Mouse (Mus musculus) G1E (cell line): ENCODE measurements around the gene Ccnd1. TPM values are rescaled to one million over a fixed set of nuclear protein-coding genes. Genes with fewer than 3 reads are reported as not detected.

Experiments
- ATAC-seq: 2 replicates; pipeline ENCODE4 v1.8.0; 2016; ENCODE audit warnings: mild to moderate bottlenecking; ENCODE audit not compliant: insufficient number of reproducible peaks, poor library complexity, low FRiP score, severe bottlenecking; ENCODE audit errors: extremely low read depth
- DNase-seq: peaks from one replicate; pipeline ENCODE4 v3.0.0; 2012; ENCODE audit warnings: low spot score
- H3K27me3 ChIP-seq: 2 replicates; pipeline ENCODE4 v1.6.1; 2012; ENCODE audit warnings: mild to moderate bottlenecking, low read length, inconsistent platforms; ENCODE audit not compliant: insufficient read depth
- H3K36me3 ChIP-seq: replicated peaks from 2 replicates; pipeline ENCODE3; 2012; ENCODE audit warnings: mild to moderate bottlenecking, inconsistent platforms
- H3K4me1 ChIP-seq: 2 replicates; pipeline ENCODE4 v1.6.1; 2012; ENCODE audit warnings: low read depth, low read length, inconsistent platforms, mixed read lengths; ENCODE audit not compliant: insufficient read depth
- H3K4me3 ChIP-seq: 2 replicates; pipeline ENCODE4 v1.5.1; 2012; ENCODE audit warnings: low read depth, mild to moderate bottlenecking, inconsistent platforms, low read length, moderate library complexity, mixed read lengths
- H3K9me3 ChIP-seq: replicated peaks from 2 replicates; pipeline ENCODE4 v1.6.1; 2012; ENCODE audit warnings: inconsistent platforms
- CTCF ChIP-seq: IDR thresholded peaks from 2 replicates; pipeline ENCODE4 v1.5.1; 2012; ENCODE audit warnings: low read depth, low read length, inconsistent platforms, mixed read lengths
- GATA1 ChIP-seq: IDR thresholded peaks from 2 replicates; pipeline ENCODE4 v1.6.1; 2012; ENCODE audit warnings: borderline replicate concordance, low read length, inconsistent platforms, mixed read lengths
- GATA2 ChIP-seq: IDR thresholded peaks from 2 replicates; pipeline ENCODE4 v1.6.1; 2012; ENCODE audit warnings: low read depth, low read length, inconsistent platforms, borderline replicate concordance
- POLR2AphosphoS5 ChIP-seq: IDR thresholded peaks from 2 replicates; pipeline ENCODE4 v1.6.1; 2012; ENCODE audit warnings: low read depth, low read length, inconsistent platforms; ENCODE audit not compliant: insufficient replicate concordance
- TAL1 ChIP-seq: conservative IDR thresholded peaks from 2 replicates; pipeline ENCODE4 v1.6.1; 2012; ENCODE audit warnings: low read depth, low read length, inconsistent platforms, mixed read lengths
- polyA plus RNA-seq: library from polyadenylated mRNA; stranded (reverse); fragments of >175 nt; gene quantifications from 2 replicates; pipeline ENCODE4 v1.2.3, GENCODE M21; 2012
- total RNA-seq, 2 experiments: library from RNA; stranded (forward) in 1 of 2; stranded (reverse) in 1 of 2; fragments of 200-1000 nt in 1 of 2; fragments of >200 nt in 1 of 2; fragmentation: Nextera tagmentation in 1 of 2; gene quantifications; 2 replicates each; pipeline ENCODE4 v1.2.3; 2014 to 2017

Gene Ccnd1
- total and polyA plus RNA-seq, 3 experiments = 0.22 TPM; not detected in 2

DNA sequence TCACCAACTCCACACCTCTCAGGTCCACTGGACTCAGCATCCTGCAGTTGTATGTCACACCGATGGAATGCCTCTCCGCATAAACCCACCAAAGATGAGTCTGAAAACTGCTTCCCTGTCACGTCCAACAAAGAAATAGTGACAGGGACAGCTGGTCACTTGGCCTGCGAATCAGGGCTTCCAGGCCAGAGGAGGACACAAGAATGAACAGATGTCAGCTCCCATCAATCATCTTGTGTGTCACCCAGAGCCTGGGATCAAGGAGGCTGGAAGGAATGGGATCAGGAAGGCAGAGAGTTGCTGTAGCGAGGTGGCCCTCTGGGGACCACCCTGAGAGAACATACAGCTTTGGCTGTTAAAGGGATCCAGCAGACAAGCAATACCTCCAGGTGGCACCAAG is 4.8 kb downstream of the Ccnd1 start:
- TF ChIP-seq CTCF = no peak
- no peak for TF ChIP-seq POLR2AphosphoS5
- TF ChIP-seq GATA1 = no peak
- TF ChIP-seq TAL1 = no peak
- no peak for TF ChIP-seq GATA2
- no peaks in the 10 kb centered on the region for H3K9me3 ChIP-seq
- peaks cover 10% of the 10 kb centered on the region for H3K4me1 ChIP-seq
- peaks cover 64% of the 10 kb centered on the region for H3K27me3 ChIP-seq
- DNase-seq (no peak), ATAC-seq (no peak)
- peaks cover 7% of the 10 kb centered on the region for H3K36me3 ChIP-seq
- no peak overlapping the region for H3K4me3 ChIP-seq

DNA sequence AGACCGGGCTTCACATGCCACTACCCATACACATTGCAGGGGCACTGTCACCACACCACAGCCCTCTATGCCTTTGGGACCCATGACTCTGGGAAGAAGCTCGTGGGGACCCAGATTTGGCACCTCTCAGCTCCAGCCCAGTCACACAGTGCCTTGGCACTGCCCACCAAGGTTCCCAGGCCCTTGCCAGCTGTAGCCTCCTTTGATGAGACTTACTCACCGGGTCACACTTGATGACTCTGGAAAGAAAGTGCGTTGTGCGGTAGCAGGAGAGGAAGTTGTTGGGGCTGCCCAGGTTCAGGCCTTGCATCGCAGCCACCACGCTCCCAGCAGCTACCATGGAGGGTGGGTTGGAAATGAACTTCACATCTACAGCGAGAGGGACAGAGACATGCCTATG is 5.9 kb downstream of the Ccnd1 start:
- H3K36me3 ChIP-seq = peaks cover 18% of the 10 kb centered on the region
- no peak for TF ChIP-seq GATA1
- TF ChIP-seq TAL1 = no peak
- no peak for TF ChIP-seq CTCF
- TF ChIP-seq GATA2 = no peak
- no peak for TF ChIP-seq POLR2AphosphoS5
- H3K4me1 ChIP-seq = peaks cover 10% of the 10 kb centered on the region
- H3K9me3 ChIP-seq = no peaks in the 10 kb centered on the region
- DNase-seq (no peak), ATAC-seq (no peak)
- H3K4me3 ChIP-seq = no peak overlapping the region
- peaks cover 53% of the 10 kb centered on the region for H3K27me3 ChIP-seq

DNA sequence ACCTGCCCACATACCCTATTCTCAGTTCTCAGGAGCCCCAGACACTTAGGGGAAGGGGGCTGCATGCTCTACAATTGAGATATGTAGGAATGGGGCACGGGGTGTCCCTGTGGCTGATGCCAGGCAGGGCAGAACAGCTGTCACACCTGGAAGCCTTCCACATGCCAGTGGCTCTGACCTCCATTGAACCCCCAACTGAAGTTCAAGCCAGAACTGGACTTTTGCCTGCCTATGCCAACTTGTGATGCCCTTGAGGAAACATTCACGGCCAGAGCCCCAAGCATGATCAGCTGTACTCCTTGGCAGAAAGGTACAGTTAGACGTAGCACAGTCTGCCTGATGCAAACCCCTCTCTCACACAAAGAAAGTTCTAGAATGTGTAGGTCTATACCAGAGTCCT is 6.4 kb downstream of the Ccnd1 start:
- H3K36me3 ChIP-seq = peaks cover 22% of the 10 kb centered on the region
- no peak for ATAC-seq
- no peak for DNase-seq
- peaks cover 49% of the 10 kb centered on the region for H3K27me3 ChIP-seq
- no peaks in the 10 kb centered on the region for H3K9me3 ChIP-seq
- peaks cover 10% of the 10 kb centered on the region for H3K4me1 ChIP-seq
- TF ChIP-seq GATA1 (no peak), CTCF (no peak), GATA2 (no peak), POLR2AphosphoS5 (no peak), TAL1 (no peak)
- no peak overlapping the region for H3K4me3 ChIP-seq

DNA sequence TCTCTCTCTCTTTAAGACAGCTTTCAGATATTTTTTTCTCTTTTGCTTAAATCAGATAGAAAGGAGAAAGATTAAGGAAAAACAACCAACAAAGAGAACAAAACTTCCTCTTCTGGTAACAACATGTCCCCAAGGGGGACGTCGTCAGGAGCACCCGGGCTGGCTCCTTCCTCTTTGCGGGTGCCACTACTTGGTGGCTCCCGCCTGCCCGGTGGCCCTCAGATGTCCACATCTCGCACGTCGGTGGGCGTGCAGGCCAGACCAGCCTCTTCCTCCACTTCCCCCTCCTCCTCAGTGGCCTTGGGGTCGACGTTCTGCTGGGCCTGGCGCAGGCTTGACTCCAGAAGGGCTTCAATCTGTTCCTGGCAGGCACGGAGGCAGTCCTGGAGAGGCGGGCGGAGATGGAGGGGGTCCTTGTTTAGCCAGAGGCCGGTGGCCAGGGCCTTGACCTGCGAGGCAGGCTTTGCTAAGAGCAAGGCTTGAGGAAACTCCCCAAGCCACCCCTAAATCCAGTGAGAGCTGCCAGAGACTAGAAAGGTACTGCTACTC is 7.3 kb downstream of the Ccnd1 start:
- ATAC-seq (no peak), DNase-seq (no peak)
- peaks cover 31% of the 10 kb centered on the region for H3K36me3 ChIP-seq
- TF ChIP-seq GATA1 (no peak), CTCF (no peak), POLR2AphosphoS5 (no peak), TAL1 (no peak)
- H3K4me3 ChIP-seq = no peak overlapping the region
- no peaks in the 10 kb centered on the region for H3K9me3 ChIP-seq
- H3K4me1 ChIP-seq = peaks cover 4% of the 10 kb centered on the region; the same call in 1 of the 2 replicates
- peaks cover 40% of the 10 kb centered on the region for H3K27me3 ChIP-seq

DNA sequence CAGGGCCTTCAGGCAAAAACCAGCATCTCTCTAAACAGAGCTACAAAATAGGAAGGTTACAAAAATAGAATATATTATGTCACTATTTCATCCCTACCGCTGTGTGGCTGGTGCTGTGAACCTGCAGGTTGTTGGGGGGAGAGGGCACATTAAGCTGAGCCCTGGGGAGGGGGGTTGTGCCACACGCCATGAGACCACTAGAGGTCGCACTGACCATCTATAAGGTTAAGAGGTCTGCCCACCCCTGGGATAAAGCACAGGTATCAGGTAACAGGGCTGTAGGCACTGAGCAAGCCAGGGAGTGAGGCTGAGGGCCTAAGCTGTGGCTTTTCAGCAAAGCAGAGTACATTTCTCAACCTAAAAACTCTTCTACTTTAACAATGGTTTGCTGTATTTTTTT is 7.9 kb downstream of the Ccnd1 start:
- DNase-seq (peak; percentile 49), ATAC-seq (no peak)
- Histone ChIP-seq H3K9me3 (no peaks in the 10 kb centered on the region), H3K4me1 (no peaks in the 10 kb centered on the region), H3K27me3 (peaks cover 34% of the 10 kb centered on the region), H3K36me3 (peaks cover 38% of the 10 kb centered on the region), H3K4me3 (no peak overlapping the region)
- TF ChIP-seq TAL1 = no peak
- TF ChIP-seq CTCF = peak; percentile 57

DNA sequence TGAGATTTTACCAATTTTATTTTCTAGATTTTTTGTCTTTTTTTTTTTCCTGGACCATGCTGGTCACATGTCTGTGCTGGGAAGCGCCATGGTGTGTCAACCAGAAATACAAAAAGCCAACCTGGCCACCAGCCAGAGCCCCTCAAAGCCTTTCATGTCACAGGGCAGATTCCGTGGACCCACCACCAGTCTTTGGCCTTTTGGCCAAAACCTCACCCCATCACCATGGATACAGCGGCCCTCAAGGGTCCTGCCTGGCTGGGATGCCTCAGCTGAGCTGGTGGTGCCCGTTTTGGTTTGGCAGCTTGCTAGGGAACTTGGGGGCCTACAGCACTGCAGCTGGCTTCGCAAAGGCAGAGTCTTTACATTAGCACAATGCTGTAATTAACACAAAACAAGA is 9.8 kb downstream of the Ccnd1 start:
- ATAC-seq (no peak), DNase-seq (no peak)
- H3K9me3 ChIP-seq = no peaks in the 10 kb centered on the region
- H3K4me1 ChIP-seq = no peaks in the 10 kb centered on the region
- H3K27me3 ChIP-seq = peaks cover 18% of the 10 kb centered on the region
- peaks cover 44% of the 10 kb centered on the region for H3K36me3 ChIP-seq
- no peak for TF ChIP-seq POLR2AphosphoS5
- no peak for TF ChIP-seq GATA2
- no peak for TF ChIP-seq GATA1
- TF ChIP-seq TAL1 = no peak
- TF ChIP-seq CTCF = no peak
- no peak overlapping the region for H3K4me3 ChIP-seq

DNA sequence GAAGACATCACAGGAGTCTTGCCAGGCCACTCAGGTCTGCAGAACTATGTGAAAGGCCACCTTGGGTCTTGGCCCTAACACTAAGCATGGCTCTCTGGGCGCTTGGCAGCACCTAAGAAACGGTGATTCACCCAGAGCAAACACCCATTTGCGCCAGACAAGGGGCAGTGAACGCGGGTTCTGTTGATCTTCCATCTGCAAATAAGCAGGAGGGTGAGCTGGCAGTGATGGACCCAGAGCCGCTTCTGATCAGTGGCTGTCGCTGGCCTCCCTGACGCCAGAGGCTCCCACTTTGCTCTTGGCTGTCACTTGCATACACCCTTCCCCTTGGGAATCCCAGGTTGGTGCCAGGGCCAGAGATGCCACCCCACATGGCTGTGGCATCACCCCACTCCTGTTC is 10.2 kb downstream of the Ccnd1 start:
- H3K4me1 ChIP-seq = no peaks in the 10 kb centered on the region
- no peaks in the 10 kb centered on the region for H3K9me3 ChIP-seq
- peaks cover 15% of the 10 kb centered on the region for H3K27me3 ChIP-seq
- H3K4me3 ChIP-seq = no peak overlapping the region
- peaks cover 47% of the 10 kb centered on the region for H3K36me3 ChIP-seq
- TF ChIP-seq TAL1 = no peak
- no peak for TF ChIP-seq POLR2AphosphoS5
- no peak for TF ChIP-seq GATA1
- no peak for TF ChIP-seq CTCF
- DNase-seq = no peak
- no peak for ATAC-seq
